Mouse (Mus musculus) myocyte (in vitro differentiated cells): ENCODE results near the gene Midn. TPM values are rescaled to one million over a fixed set of nuclear protein-coding genes. Genes with fewer than 3 reads are reported as not detected.
A peak's percentile ranks its signal among the peaks of the same experiment; 100 is the strongest.

ENCODE experiments used
- H3K27me3 ChIP-seq: one replicate; pipeline ENCODE4 v1.6.1; 2011; ENCODE audit not compliant: control insufficient read depth, insufficient read depth, insufficient read length
- H3K36me3 ChIP-seq: one replicate; pipeline ENCODE4 v1.6.1; 2011; ENCODE audit not compliant: control insufficient read depth, insufficient read depth
- H3K4me2 ChIP-seq: one replicate; pipeline ENCODE4 v1.6.1; 2011; ENCODE audit warnings: low read depth, control low read depth
- H3K4me3 ChIP-seq: one replicate; pipeline ENCODE4 v1.5.1; 2011; ENCODE audit warnings: mild to moderate bottlenecking, control low read depth, moderate library complexity
- H3K79me2 ChIP-seq: one replicate; pipeline ENCODE4 v1.6.1; 2011; ENCODE audit not compliant: control insufficient read depth, insufficient read depth
- H3ac ChIP-seq: one replicate; pipeline ENCODE4 v1.6.1; 2011; ENCODE audit not compliant: control insufficient read depth, insufficient read length
- CEBPB ChIP-seq: IDR thresholded peaks from 2 replicates; pipeline ENCODE4 v1.6.1; 2011; ENCODE audit warnings: mild to moderate bottlenecking, moderate library complexity; ENCODE audit not compliant: poor library complexity, insufficient read depth, severe bottlenecking
- E2F4 ChIP-seq: IDR thresholded peaks from one replicate; pipeline ENCODE4 v1.6.1; 2011; ENCODE audit warnings: mild to moderate bottlenecking, control low read depth, moderate library complexity; ENCODE audit not compliant: insufficient read depth
- MAX ChIP-seq: IDR thresholded peaks from one replicate; pipeline ENCODE4 v1.6.1; 2011; ENCODE audit warnings: low read depth, mild to moderate bottlenecking, control low read depth
- MYOD1 ChIP-seq, 3 experiments: IDR thresholded peaks; one replicate each; pipeline ENCODE4 v1.6.1; 2011; ENCODE audit warnings: control low read depth in 2 of 3, low read depth in 2 of 3, mild to moderate bottlenecking in 2 of 3, moderate library complexity in 1 of 3; ENCODE audit not compliant: insufficient read length in 2 of 3, control insufficient read depth in 1 of 3
- MYOG ChIP-seq, 3 experiments: IDR thresholded peaks; one replicate each; pipeline ENCODE4 v1.6.1; 2011; ENCODE audit warnings: control low read depth in 2 of 3, low read depth in 2 of 3, mild to moderate bottlenecking in 2 of 3; ENCODE audit not compliant: insufficient read length in 2 of 3, control insufficient read depth in 1 of 3, insufficient read depth in 1 of 3
- POLR2A ChIP-seq: IDR thresholded peaks from one replicate; pipeline ENCODE4 v1.6.1; 2011; ENCODE audit warnings: low read depth, mild to moderate bottlenecking, control low read depth, moderate library complexity; ENCODE audit not compliant: insufficient read length
- POLR2AphosphoS2 ChIP-seq: IDR thresholded peaks from one replicate; pipeline ENCODE4 v1.6.1; 2011; ENCODE audit warnings: low read depth, control low read depth; ENCODE audit not compliant: insufficient read length
- REST ChIP-seq: IDR thresholded peaks from one replicate; pipeline ENCODE4 v1.6.1; 2011; ENCODE audit warnings: mild to moderate bottlenecking, control low read depth, moderate library complexity; ENCODE audit not compliant: insufficient read depth, insufficient read length
- SRF ChIP-seq: IDR thresholded peaks from one replicate; pipeline ENCODE4 v1.6.1; 2011; ENCODE audit warnings: low read depth; ENCODE audit not compliant: control insufficient read depth, insufficient read length
- TCF12 ChIP-seq: IDR thresholded peaks from one replicate; pipeline ENCODE4 v1.6.1; 2011; ENCODE audit warnings: mild to moderate bottlenecking, control low read depth; ENCODE audit not compliant: poor library complexity, insufficient read depth, severe bottlenecking
- TCF3 ChIP-seq: IDR thresholded peaks from one replicate; pipeline ENCODE4 v1.6.1; 2011; ENCODE audit warnings: low read depth, control low read depth; ENCODE audit not compliant: insufficient read length
- USF1 ChIP-seq: IDR thresholded peaks from one replicate; pipeline ENCODE4 v1.6.1; 2011; ENCODE audit warnings: low read depth, mild to moderate bottlenecking, control low read depth, moderate library complexity
- polyA plus RNA-seq: library from polyadenylated mRNA; unstranded; fragments of >200 nt; fragmentation: generic; extraction: Trizol; gene quantifications from one replicate; pipeline ENCODE4 v1.2.1, GENCODE M21; 2012; ENCODE audit warnings: missing spikeins

Midn gene
- polyA plus RNA-seq, 1 experiment = 131 TPM

DNA sequence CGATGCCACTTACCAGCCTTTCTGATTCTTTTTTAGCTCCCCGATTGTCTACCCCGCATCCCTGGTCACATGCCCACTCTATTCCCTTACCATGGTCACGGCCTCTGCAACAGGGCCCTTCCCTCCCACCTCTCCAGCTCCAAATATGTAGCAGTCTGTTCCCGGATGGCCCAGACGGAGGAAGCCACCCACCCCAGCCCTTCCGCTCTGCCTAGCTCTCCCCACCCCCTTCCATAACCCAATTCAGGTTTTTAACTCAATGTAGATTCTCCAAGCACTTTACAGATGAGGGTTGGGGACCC is 8.6 kb downstream of the Midn start:
- Histone ChIP-seq H3K36me3 (peaks cover 42% of the 10 kb centered on the region), H3ac (no peak overlapping the region), H3K4me2 (no peak overlapping the region), H3K27me3 (no peaks in the 10 kb centered on the region), H3K79me2 (peaks cover 37% of the 10 kb centered on the region), H3K4me3 (no peak overlapping the region)
- no peak for TF ChIP-seq CEBPB
- TF ChIP-seq REST = no peak
- TF ChIP-seq USF1 = no peak
- TF ChIP-seq POLR2AphosphoS2 = no peak
- TF ChIP-seq POLR2A = no peak
- no peak for TF ChIP-seq TCF12
- TF ChIP-seq TCF3 = no peak
- no peak for TF ChIP-seq MYOD1 (IDR thresholded peaks at IDR 0.05; ENCODE audit: control insufficient read depth in 1 of 3, insufficient read length in 2 of 3, low read depth in 2 of 3)
- TF ChIP-seq MAX = no peak
- no peak for TF ChIP-seq E2F4
- no peak for TF ChIP-seq SRF
- no peak for TF ChIP-seq MYOG (IDR thresholded peaks at IDR 0.05; ENCODE audit: control insufficient read depth in 1 of 3, insufficient read depth in 1 of 3, insufficient read length in 2 of 3, low read depth in 2 of 3)

DNA sequence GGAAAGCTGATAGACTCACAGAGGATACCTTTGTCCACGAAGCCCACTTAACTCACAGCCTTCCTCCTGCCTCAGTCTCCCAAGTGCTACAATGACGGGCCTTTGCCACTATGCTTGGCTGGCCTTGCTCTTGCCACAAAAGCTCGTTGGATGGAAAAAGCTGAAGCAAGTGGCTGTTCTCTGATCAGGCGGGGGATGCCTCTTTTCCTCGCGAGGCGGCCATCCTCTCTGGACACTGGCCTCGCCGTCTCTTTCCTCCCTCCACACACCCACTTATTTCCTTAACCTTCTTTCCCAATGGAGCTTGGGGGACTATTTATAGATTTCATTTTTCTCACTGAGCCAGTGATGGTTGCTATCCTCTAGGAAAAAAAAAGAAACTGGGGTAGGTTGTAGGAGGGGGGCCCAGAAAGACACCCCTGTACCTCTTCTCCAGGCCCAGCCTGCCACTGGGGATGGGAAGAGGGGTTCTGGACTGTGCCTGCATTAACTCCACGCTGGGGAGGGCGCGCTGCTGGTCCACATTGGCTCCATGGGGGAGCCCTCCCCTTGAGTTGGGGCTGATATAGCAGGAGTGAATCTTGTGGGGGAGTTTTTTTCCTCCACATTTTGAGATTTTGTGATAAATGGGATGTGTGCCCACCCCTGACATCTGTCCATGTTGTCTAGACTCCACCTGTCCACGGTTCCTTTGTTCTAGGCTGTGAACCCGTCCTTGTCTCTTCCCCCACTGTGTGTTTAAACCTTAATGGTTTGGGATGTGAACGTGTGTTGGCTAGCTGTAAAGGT is 9.3 kb downstream of the Midn start:
- peaks cover 30% of the 10 kb centered on the region for H3K79me2 ChIP-seq
- H3K36me3 ChIP-seq = peaks cover 39% of the 10 kb centered on the region
- no peaks in the 10 kb centered on the region for H3K27me3 ChIP-seq
- no peak overlapping the region for H3K4me3 ChIP-seq
- peak overlapping the region; percentile 13 for H3K4me2 ChIP-seq
- TF ChIP-seq TCF3 = no peak
- peak; percentile 70 for TF ChIP-seq POLR2AphosphoS2
- TF ChIP-seq MYOG (IDR thresholded peaks at IDR 0.05; ENCODE audit: control insufficient read depth in 1 of 3, insufficient read depth in 1 of 3, insufficient read length in 2 of 3, low read depth in 2 of 3) = peak in 1 of 3 experiments; percentile 3
- peak; percentile 8 for TF ChIP-seq POLR2A
- peak in 2 of 3 experiments; percentile 24 to 27 for TF ChIP-seq MYOD1 (IDR thresholded peaks at IDR 0.05; ENCODE audit: control insufficient read depth in 1 of 3, insufficient read length in 2 of 3, low read depth in 2 of 3)
- no peak for TF ChIP-seq E2F4
- no peak overlapping the region for H3ac ChIP-seq

DNA sequence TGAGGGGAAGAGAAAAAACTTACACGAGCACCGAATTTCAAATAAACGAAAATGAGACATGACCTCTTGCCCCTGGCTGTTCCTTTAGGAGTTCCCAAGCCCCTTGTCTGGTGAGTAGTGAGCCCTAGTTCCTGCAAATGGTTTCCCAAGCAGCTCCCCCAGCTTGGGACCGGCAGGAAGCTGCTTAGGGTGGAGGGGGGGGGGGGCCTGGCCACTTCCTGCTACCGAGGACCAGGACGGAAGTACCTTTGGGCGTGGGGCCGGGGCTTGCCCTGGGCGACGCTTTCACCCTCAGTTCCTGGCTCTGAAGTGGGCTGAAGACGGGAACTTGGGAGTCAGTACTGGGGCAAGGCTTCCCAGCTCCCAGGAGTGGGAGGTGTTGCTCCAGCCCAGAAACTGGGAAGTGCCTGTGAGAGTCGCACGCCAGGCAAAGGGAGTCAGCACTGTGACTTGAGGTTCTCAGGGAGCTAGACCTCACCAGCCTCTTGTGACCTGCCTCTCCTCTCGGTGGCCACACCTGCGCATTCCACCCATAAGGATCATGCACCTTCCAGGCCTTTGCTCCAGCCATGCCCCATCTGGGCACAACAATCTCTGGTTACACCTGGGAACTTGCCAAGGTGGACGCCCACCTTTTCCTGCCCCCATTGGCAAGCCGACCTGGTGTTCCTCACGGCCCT is 10.4 kb downstream of the Midn start:
- Histone ChIP-seq H3K4me3 (peak overlapping the region; percentile 20), H3K27me3 (no peaks in the 10 kb centered on the region), H3K79me2 (peaks cover 19% of the 10 kb centered on the region), H3K36me3 (peaks cover 36% of the 10 kb centered on the region), H3ac (no peak overlapping the region), H3K4me2 (peak overlapping the region; percentile 97)
- TF ChIP-seq TCF3 (no peak), REST (no peak), POLR2A (peak; percentile 71), MYOD1 (IDR thresholded peaks at IDR 0.05; ENCODE audit: control insufficient read depth in 1 of 3, insufficient read length in 2 of 3, low read depth in 2 of 3) (peak in 2 of 3 experiments; percentile 7 to 22), SRF (peak; percentile 15), MAX (no peak), POLR2AphosphoS2 (peak; percentile 98), E2F4 (no peak)

DNA sequence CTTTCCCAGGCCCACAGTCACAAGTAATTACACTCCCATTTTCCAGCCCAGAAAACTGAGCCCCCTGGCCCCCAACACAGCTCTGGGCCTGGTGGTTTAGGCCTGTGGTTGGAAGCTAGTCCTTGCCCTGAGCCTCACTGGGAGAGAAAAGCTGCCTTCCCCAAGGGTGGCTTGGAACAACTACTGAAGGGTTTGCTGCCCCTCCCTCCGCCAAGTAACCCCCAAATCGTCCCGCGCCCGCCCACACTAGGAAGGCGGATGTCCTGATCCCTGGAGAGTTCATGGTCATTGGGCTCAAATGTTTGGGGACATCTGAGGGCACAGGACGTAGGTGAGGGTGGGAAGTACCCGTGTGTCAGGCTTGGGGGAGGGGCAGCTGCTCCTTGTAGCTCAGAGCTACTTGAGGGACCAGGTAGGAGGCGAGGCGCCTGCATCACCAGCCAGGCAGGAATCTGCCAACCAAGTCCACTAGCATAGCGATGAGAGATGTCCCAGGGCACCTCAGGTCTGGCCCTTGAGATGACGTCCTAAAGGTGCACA is 11.0 kb downstream of the Midn start:
- H3K4me3 ChIP-seq = peak overlapping the region; percentile 20
- no peaks in the 10 kb centered on the region for H3K27me3 ChIP-seq
- H3K79me2 ChIP-seq = peaks cover 13% of the 10 kb centered on the region
- H3K4me2 ChIP-seq = peak overlapping the region; percentile 97
- H3ac ChIP-seq = no peak overlapping the region
- TF ChIP-seq MAX (no peak), POLR2AphosphoS2 (peak; percentile 82), MYOD1 (IDR thresholded peaks at IDR 0.05; ENCODE audit: control insufficient read depth in 1 of 3, insufficient read length in 2 of 3, low read depth in 2 of 3) (peak in 1 of 3 experiments; percentile 11), MYOG (IDR thresholded peaks at IDR 0.05; ENCODE audit: control insufficient read depth in 1 of 3, insufficient read depth in 1 of 3, insufficient read length in 2 of 3, low read depth in 2 of 3) (peak in 1 of 3 experiments; percentile 3)
- H3K36me3 ChIP-seq = peaks cover 34% of the 10 kb centered on the region
